Comparison of ENCODE assay signal across 17 mouse cellular contexts in genomic region chr15:92364153-92364552, GRCm38 (mm10). TPM values are rescaled to one million over a fixed set of nuclear protein-coding genes. Genes with fewer than 3 reads are reported as not detected.
DNase-seq lines count a peak whose midpoint lies in the region; ATAC-seq lines count a peak whose summit lies in the region.
"Had no signal": no experiment of that assay in that cellular context is flagged by ENCODE, and none has a peak within 500 bp of the region (broad histone marks: within the 10 kb centered on the region; RNA-seq: fewer than 3 reads in every experiment).

No protein-coding gene starts in this region.

- no peaks in the 10 kb centered on the region for H3K27me3 ChIP-seq in heart, embryonic 10.5 days (ENCODE audit: insufficient read depth, poor library complexity, severe bottlenecking)
- no peaks in the 10 kb centered on the region for H3K27me3 ChIP-seq in lung, embryonic 16.5 days (ENCODE audit: control insufficient read depth, insufficient read depth, low read depth, low read length)
- H3K27me3 ChIP-seq in forebrain, embryonic 16.5 days (replicated peaks; ENCODE audit: control insufficient read depth, insufficient read depth, low read length), result no peaks in the 10 kb centered on the region
- no peaks in the 10 kb centered on the region for H3K27me3 ChIP-seq in heart, embryonic 16.5 days (ENCODE audit: control insufficient read depth, insufficient read depth, low read length)
- H3K27me3 ChIP-seq: embryonic facial prominence, embryonic 15.5 days; intestine, embryonic 15.5 days; limb, embryonic 15.5 days had no signal

- H3K9me3 ChIP-seq in heart, embryonic 10.5 days, result no peaks in the 10 kb centered on the region
- no peaks in the 10 kb centered on the region for H3K9me3 ChIP-seq in lung, embryonic 16.5 days (ENCODE audit: control insufficient read depth, low read length)
- H3K9me3 ChIP-seq in forebrain, embryonic 16.5 days (ENCODE audit: control insufficient read depth, low read length), result no peaks in the 10 kb centered on the region
- H3K9me3 ChIP-seq in heart, embryonic 16.5 days (replicated peaks; ENCODE audit: control insufficient read depth, low read length), result no peaks in the 10 kb centered on the region
- H3K9me3 ChIP-seq: embryonic facial prominence, embryonic 15.5 days; hindbrain, embryonic 10.5 days; intestine, embryonic 15.5 days; limb, embryonic 15.5 days; midbrain, embryonic 10.5 days had no signal

- no peak overlapping the region for H3K4me2 ChIP-seq in lung, embryonic 16.5 days (ENCODE audit: low read depth, low read length)
- no peak overlapping the region for H3K4me2 ChIP-seq in forebrain, embryonic 16.5 days (ENCODE audit: low read length)
- H3K4me2 ChIP-seq in heart, embryonic 16.5 days (ENCODE audit: low read depth, low read length), result peak overlapping the region; percentile 49
- H3K4me2 ChIP-seq: embryonic facial prominence, embryonic 15.5 days; intestine, embryonic 15.5 days; limb, embryonic 15.5 days had no signal

- peak; percentile 48 to 58 for DNase-seq in heart, adult 18-20 months
- no peak for DNase-seq in heart, embryonic 10.5 days (ENCODE audit: low spot score)
- no peak for DNase-seq in lung, postnatal 4 days
- DNase-seq in urinary bladder, adult 2 months (ENCODE audit: low spot score), result no peak
- no peak for DNase-seq in urinary bladder, postnatal 25 days (ENCODE audit: low spot score)
- DNase-seq: adrenal gland, postnatal 25 days; cerebellum, adult 11 months; lung, adult 18-20 months had no signal

- no peaks in the 10 kb centered on the region for H3K4me1 ChIP-seq in heart, embryonic 10.5 days
- peaks cover 6% of the 10 kb centered on the region for H3K4me1 ChIP-seq in lung, embryonic 16.5 days (replicated peaks; ENCODE audit: control insufficient read depth, insufficient read depth, low read length)
- H3K4me1 ChIP-seq in forebrain, embryonic 16.5 days (replicated peaks; ENCODE audit: control insufficient read depth, insufficient read depth, low read length), result peaks cover 6% of the 10 kb centered on the region
- H3K4me1 ChIP-seq in heart, embryonic 16.5 days (ENCODE audit: control insufficient read depth, insufficient read depth, low read length), result no peaks in the 10 kb centered on the region
- H3K4me1 ChIP-seq: embryonic facial prominence, embryonic 15.5 days; hindbrain, embryonic 10.5 days; intestine, embryonic 15.5 days; limb, embryonic 15.5 days; midbrain, embryonic 10.5 days had no signal

- no peak overlapping the region for H3K4me3 ChIP-seq in heart, embryonic 10.5 days
- no peak overlapping the region for H3K4me3 ChIP-seq in lung, embryonic 16.5 days (ENCODE audit: low read length)
- no peak overlapping the region for H3K4me3 ChIP-seq in forebrain, embryonic 16.5 days (replicated peaks; ENCODE audit: low read length)
- no peak overlapping the region for H3K4me3 ChIP-seq in heart, embryonic 16.5 days (ENCODE audit: low read length)
- H3K4me3 ChIP-seq: embryonic facial prominence, embryonic 15.5 days; hindbrain, embryonic 10.5 days; intestine, embryonic 15.5 days; limb, embryonic 15.5 days; midbrain, embryonic 10.5 days had no signal

- no peak overlapping the region for H3K9ac ChIP-seq in lung, embryonic 16.5 days (ENCODE audit: low read length)
- H3K9ac ChIP-seq in forebrain, embryonic 16.5 days (replicated peaks; ENCODE audit: low read depth, low read length), result no peak overlapping the region
- no peak overlapping the region for H3K9ac ChIP-seq in heart, embryonic 16.5 days (ENCODE audit: low read length)
- H3K9ac ChIP-seq: embryonic facial prominence, embryonic 15.5 days; intestine, embryonic 15.5 days; limb, embryonic 15.5 days had no signal

- ATAC-seq in lung, embryonic 16.5 days (ENCODE audit: low read depth), result peak; percentile 71
- peak; percentile 90 for ATAC-seq in forebrain, embryonic 16.5 days
- ATAC-seq in heart, embryonic 16.5 days (replicated peaks; ENCODE audit: extremely low read depth, insufficient read depth, low FRiP score), result peak; percentile 90
- ATAC-seq: CD4-positive, CD25-positive, alpha-beta regulatory T cell, adult 4 months; intestine, embryonic 15.5 days had no signal

- no peaks in the 10 kb centered on the region for H3K36me3 ChIP-seq in heart, embryonic 10.5 days
- no peaks in the 10 kb centered on the region for H3K36me3 ChIP-seq in lung, embryonic 16.5 days (ENCODE audit: control insufficient read depth, insufficient read depth, low read length)
- no peaks in the 10 kb centered on the region for H3K36me3 ChIP-seq in forebrain, embryonic 16.5 days (ENCODE audit: control insufficient read depth, insufficient read depth)
- H3K36me3 ChIP-seq in heart, embryonic 16.5 days (ENCODE audit: control insufficient read depth, insufficient read depth), result no peaks in the 10 kb centered on the region
- H3K36me3 ChIP-seq: embryonic facial prominence, embryonic 15.5 days; hindbrain, embryonic 10.5 days; intestine, embryonic 15.5 days; limb, embryonic 15.5 days; midbrain, embryonic 10.5 days had no signal

- H3K27ac ChIP-seq in heart, embryonic 10.5 days, result no peak overlapping the region
- H3K27ac ChIP-seq in lung, embryonic 16.5 days (ENCODE audit: low read length), result no peak overlapping the region
- H3K27ac ChIP-seq in forebrain, embryonic 16.5 days (ENCODE audit: low read length), result no peak overlapping the region
- peak overlapping the region; percentile 77 for H3K27ac ChIP-seq in heart, embryonic 16.5 days (ENCODE audit: low read length)
- H3K27ac ChIP-seq: embryonic facial prominence, embryonic 15.5 days; hindbrain, embryonic 10.5 days; intestine, embryonic 15.5 days; limb, embryonic 15.5 days; midbrain, embryonic 10.5 days had no signal

- 55% methylated on average over 6 of the region's 6 CpGs for WGBS in heart, embryonic 10.5 days
- WGBS in lung, embryonic 16.5 days, result 42% methylated on average over 6 of the region's 6 CpGs
- 36% methylated on average over 6 of the region's 6 CpGs for WGBS in forebrain, embryonic 16.5 days
- 17% methylated on average over 6 of the region's 6 CpGs for WGBS in heart, embryonic 16.5 days

RNA-seq across cellular contexts. Expression of gene Pdzrn4, which starts 32.5 kb away (rescaled TPM):
- 1 to 10 TPM; 1.2 to 1.4 TPM for total RNA-seq in heart, adult 18-20 months (2021)
- polyA plus RNA-seq in heart, embryonic 10.5 days (2016; fragmentation: Nextera tagmentation; extraction: Ambion mirVana), result 0.34 and 0.57 TPM in 2 replicates
- polyA plus RNA-seq in lung, embryonic 16.5 days (2015; fragmentation: Nextera tagmentation; extraction: Ambion mirVana), result 0.77 and 1.5 TPM in 2 replicates
- 15.1 and 16.9 TPM in 2 replicates for polyA plus RNA-seq in forebrain, embryonic 16.5 days (2015; fragmentation: Nextera tagmentation; extraction: Ambion mirVana)
- polyA plus RNA-seq in heart, embryonic 16.5 days (2015; fragmentation: Nextera tagmentation; extraction: Ambion mirVana), result 1.3 and 2.1 TPM in 2 replicates
- polyA plus RNA-seq in urinary bladder, adult 2 months (2012; rRNA removed), result 0.34 and 0.59 TPM in 2 replicates

Comparison
In these comparisons a context has a peak if more than half of its experiments do, and no peak if none do; other contexts are left out.
1. DNase-seq: peak in heart, adult 18-20 months (2 of 2); none in heart, embryonic 10.5 days (single experiment), lung, postnatal 4 days (0 of 2), urinary bladder, adult 2 months (single experiment) and urinary bladder, postnatal 25 days (single experiment).
2. Peak in every context shown above with its lines, with median percentiles within 50 percentile points of each other: ATAC-seq.